Mouse (Mus musculus) neural tube, embryonic 11.5 days (tissue): ENCODE results near the gene Lpin3. TPM values are rescaled to one million over a fixed set of nuclear protein-coding genes. Genes with fewer than 3 reads are reported as not detected.
A peak's percentile ranks its signal among the peaks of the same experiment; 100 is the strongest.

Experiments used
- ATAC-seq: fragments of 200-750 bp; cut with Nextera tagmentation; 2 replicates; pipeline ENCODE4 v1.8.0; 2017; ENCODE audit warnings: moderate number of reproducible peaks, mild to moderate bottlenecking, moderate TSS enrichment, moderate library complexity; ENCODE audit not compliant: insufficient read depth, low FRiP score, low TSS enrichment
- DNase-seq: peaks from one replicate; pipeline ENCODE4 v3.0.0-alpha.2; 2015; ENCODE audit warnings: low spot score
- H3K27ac ChIP-seq: fragments of 300-500 bp; sonication (generic); 2 replicates; pipeline ENCODE4 v1.5.1; 2014; ENCODE audit warnings: low read depth, mild to moderate bottlenecking, low read length
- H3K27me3 ChIP-seq: fragments of 300-500 bp; sonication (generic); 2 replicates; pipeline ENCODE4 v1.6.1; 2014; ENCODE audit warnings: mild to moderate bottlenecking, low read length, mixed read lengths; ENCODE audit not compliant: control insufficient read depth, insufficient read depth
- H3K36me3 ChIP-seq: fragments of 300-500 bp; sonication (generic); 2 replicates; pipeline ENCODE4 v1.6.1; 2014; ENCODE audit warnings: mild to moderate bottlenecking, low read length, moderate library complexity, mixed read lengths; ENCODE audit not compliant: control insufficient read depth, insufficient read depth
- H3K4me1 ChIP-seq: fragments of 300-500 bp; sonication (generic); 2 replicates; pipeline ENCODE4 v1.6.1; 2014; ENCODE audit warnings: low read length, mixed read lengths; ENCODE audit not compliant: control insufficient read depth, insufficient read depth
- H3K4me2 ChIP-seq: fragments of 300-500 bp; sonication (generic); 2 replicates; pipeline ENCODE4 v1.6.1; 2014; ENCODE audit warnings: low read depth, mild to moderate bottlenecking, moderate library complexity
- H3K4me3 ChIP-seq: fragments of 300-500 bp; sonication (generic); 2 replicates; pipeline ENCODE4 v1.5.1; 2014; ENCODE audit warnings: low read depth, low read length
- H3K9ac ChIP-seq: fragments of 300-500 bp; sonication (generic); 2 replicates; pipeline ENCODE4 v1.6.1; 2014; ENCODE audit warnings: mild to moderate bottlenecking, low read length
- H3K9me3 ChIP-seq: fragments of 300-500 bp; sonication (generic); 2 replicates; pipeline ENCODE4 v1.6.1; 2016; ENCODE audit warnings: low read length; ENCODE audit not compliant: control insufficient read depth
- WGBS: fragments of 180-500 bp; shearing (Covaris S2); extraction: QIAGEN DNeasy Blood & Tissue Kit; methylation state at CpG from one replicate; pipeline ENCODE4 v1.1.7; 2014; 5-methylcytosine and 5-hydroxymethylcytosine counted together
- polyA plus RNA-seq: library from polyadenylated mRNA; unstranded; fragments of >200 nt; fragmentation: Nextera tagmentation; extraction: Ambion mirVana; gene quantifications from 2 replicates; pipeline ENCODE4 v1.2.1, GENCODE M21; 2014

Gene Lpin3
- polyA plus RNA-seq, 1 experiment from 2014 or later = 0.29 TPM

DNA sequence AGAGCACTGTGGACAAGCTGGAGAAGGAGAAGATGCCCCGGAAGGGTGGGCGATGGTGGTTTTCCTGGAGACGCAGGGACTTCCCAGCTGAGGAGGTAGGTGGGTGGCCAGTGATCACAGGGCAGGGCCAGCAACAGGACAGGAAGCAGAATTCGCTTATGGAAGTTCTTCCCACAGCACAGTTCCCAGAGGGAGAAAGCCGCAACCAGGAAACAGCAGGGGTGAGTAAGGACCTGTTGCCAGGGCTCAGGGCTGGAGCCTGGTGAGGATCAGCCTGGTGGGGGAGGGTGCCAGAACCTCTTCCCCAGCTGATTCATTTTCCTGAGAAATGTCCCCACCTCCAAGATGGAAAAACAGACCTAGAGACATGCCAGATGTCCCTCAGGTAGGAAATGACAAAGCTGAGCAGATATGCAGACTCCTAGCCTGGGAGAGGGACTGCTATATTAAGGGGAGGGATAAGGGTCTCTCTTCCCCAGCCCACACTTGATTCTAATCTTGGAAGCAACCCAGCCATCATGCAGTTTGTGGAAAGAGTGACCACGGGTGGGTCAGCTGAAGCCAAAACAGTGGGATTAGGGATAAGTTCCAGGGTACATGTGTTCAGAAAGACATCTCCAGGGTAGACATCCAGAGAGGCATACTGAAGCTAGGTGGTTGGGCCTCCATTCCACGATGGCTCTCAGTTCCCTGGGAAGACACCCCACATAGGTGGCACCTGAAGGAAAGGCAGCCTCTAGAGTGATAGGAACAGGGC lies 21.4 kb downstream of the Lpin3 start:
- Histone ChIP-seq H3K9me3 (no peaks in the 10 kb centered on the region), H3K9ac (no peak overlapping the region), H3K36me3 (no peaks in the 10 kb centered on the region), H3K4me2 (no peak overlapping the region), H3K27me3 (no peaks in the 10 kb centered on the region), H3K4me3 (no peak overlapping the region), H3K27ac (no peak overlapping the region), H3K4me1 (no peaks in the 10 kb centered on the region)
- no peak for ATAC-seq
- WGBS = 85% methylated on average over 7 of the region's 7 CpGs
- DNase-seq = no peak

- no peak overlapping the region for H3K4me3 ChIP-seq
- H3K36me3 ChIP-seq = no peaks in the 10 kb centered on the region
- H3K4me2 ChIP-seq = no peak overlapping the region
- peaks cover 4% of the 10 kb centered on the region for H3K27me3 ChIP-seq
- ATAC-seq (no peak), DNase-seq (no peak)
- H3K9me3 ChIP-seq = no peaks in the 10 kb centered on the region
- no peak overlapping the region for H3K9ac ChIP-seq
- no peaks in the 10 kb centered on the region for H3K4me1 ChIP-seq
- no peak overlapping the region for H3K27ac ChIP-seq
- WGBS = 95% methylated on average over 12 of the region's 12 CpGs
Measured at GRCm38 (mm10) chr2:160905301-160905700, 24.8 kb downstream of the Lpin3 start.

DNA sequence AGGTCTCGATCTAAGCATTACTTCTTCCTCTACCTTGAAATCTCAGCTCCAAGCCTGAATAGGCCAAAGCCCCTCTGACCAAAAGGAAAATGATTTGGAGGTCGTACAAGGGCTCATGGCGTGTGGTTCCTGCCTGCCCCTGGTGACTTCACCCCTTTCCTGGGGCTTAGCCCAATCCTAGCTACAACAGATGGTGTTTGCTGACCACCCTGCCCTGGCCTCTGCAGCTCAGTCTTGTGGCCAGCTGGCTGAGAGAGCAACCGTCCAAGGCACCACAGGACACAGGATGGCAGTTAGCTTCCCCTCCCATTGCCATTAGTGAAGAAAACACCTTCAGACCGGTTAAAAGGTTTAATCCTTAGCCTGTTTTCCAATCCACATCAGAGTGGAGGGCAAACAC lies 25.6 kb downstream of the Lpin3 start:
- Histone ChIP-seq H3K4me1 (no peaks in the 10 kb centered on the region), H3K36me3 (no peaks in the 10 kb centered on the region), H3K4me3 (no peak overlapping the region), H3K9me3 (no peaks in the 10 kb centered on the region), H3K4me2 (no peak overlapping the region), H3K27me3 (peaks cover 11% of the 10 kb centered on the region), H3K27ac (no peak overlapping the region), H3K9ac (no peak overlapping the region)
- WGBS = 70% methylated on average over 5 of the region's 5 CpGs
- ATAC-seq (no peak), DNase-seq (no peak)

DNA sequence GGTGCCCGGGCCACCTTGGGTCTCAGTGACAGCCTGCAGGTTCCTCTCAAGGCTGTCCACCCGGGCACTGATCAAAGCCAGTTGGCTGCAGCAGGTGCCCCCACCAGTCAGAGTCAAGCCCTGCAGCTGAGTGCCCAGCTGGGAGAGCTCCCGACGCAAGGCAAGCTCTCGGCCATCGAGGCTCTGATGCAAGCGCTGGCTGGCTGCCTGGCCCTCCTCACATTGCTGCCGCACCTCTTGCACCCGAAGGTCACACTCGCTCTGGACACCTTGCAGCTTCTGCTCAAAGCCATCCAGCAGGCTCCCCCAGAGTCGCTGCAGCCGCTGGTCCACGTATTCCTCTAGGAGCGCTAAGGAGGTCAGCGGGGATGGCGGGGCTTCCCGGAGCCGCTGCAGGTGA lies 28.1 kb downstream of the Lpin3 start:
- Histone ChIP-seq H3K9me3 (no peaks in the 10 kb centered on the region), H3K4me2 (no peak overlapping the region), H3K4me3 (no peak overlapping the region), H3K36me3 (no peaks in the 10 kb centered on the region), H3K4me1 (peaks cover 6% of the 10 kb centered on the region), H3K9ac (no peak overlapping the region), H3K27me3 (peaks cover 33% of the 10 kb centered on the region), H3K27ac (no peak overlapping the region)
- 47% methylated on average over 18 of the region's 18 CpGs for WGBS
- DNase-seq (no peak), ATAC-seq (no peak)

DNA sequence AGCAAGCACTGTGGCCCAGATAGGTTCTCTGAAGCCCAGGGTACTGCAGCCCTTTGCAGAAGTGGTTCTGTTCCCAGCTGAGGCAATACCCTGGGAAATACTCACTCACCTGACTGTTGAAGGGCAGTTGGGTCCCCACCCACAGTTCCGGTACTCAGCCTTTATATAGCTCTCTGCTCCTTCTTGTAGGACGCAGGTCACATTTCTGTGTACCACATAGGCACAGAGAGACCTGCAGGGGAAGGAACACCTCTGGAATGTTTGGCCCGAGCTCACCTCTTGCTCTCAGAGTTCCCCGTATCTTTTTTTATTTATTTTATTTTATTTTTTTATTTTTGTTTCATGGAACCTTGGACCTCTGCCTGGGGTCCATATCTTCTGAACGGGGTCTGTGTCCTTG lies 30.2 kb downstream of the Lpin3 start:
- DNase-seq (no peak), ATAC-seq (no peak)
- peaks cover 33% of the 10 kb centered on the region for H3K27me3 ChIP-seq
- H3K36me3 ChIP-seq = no peaks in the 10 kb centered on the region
- H3K9ac ChIP-seq = no peak overlapping the region
- WGBS = 89% methylated on average over 5 of the region's 5 CpGs
- peaks cover 6% of the 10 kb centered on the region for H3K4me1 ChIP-seq
- no peaks in the 10 kb centered on the region for H3K9me3 ChIP-seq
- H3K4me2 ChIP-seq = no peak overlapping the region
- no peak overlapping the region for H3K4me3 ChIP-seq
- H3K27ac ChIP-seq = no peak overlapping the region

DNA sequence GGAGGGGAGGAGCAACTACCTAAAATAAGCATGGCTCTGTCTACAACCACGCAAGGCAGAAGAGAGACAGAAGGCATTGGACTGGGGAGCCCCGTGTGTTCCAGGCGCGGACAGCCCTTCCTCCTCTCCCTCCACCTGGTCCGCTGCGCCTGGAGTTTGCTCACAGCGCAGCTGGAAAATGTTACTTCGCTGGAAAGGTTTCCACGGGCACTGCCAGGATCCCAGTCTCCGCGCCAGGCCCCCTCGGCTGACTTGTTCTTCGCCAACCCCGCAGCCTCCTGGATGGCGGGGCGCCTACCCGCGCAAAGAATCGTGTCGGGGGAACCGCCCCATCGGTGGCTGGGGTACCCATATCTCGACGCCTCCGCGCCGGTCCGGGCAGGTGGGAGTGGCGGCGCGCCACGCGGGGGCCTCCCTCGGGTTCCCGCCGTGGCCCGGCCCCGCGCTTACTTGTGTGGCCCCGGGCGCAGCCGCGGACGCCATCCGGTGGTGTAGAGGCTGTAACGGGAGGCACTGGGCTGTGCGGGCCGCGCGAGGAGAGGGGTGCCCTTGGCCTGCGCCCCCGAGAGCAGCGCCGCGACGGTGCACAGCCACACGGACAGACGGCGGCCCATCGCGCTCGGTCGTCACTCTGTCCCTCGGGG lies 31.2 kb downstream of the Lpin3 start:
- Histone ChIP-seq H3K27ac (no peak overlapping the region), H3K27me3 (peaks cover 33% of the 10 kb centered on the region), H3K9ac (peak overlapping the region; percentile 48), H3K4me2 (peak overlapping the region; percentile 89), H3K4me1 (peaks cover 6% of the 10 kb centered on the region), H3K4me3 (peak overlapping the region; percentile 47), H3K9me3 (no peaks in the 10 kb centered on the region), H3K36me3 (no peaks in the 10 kb centered on the region)
- WGBS = 2% methylated on average over 48 of the region's 64 CpGs
- peak; percentile 63 for ATAC-seq
- DNase-seq = peak; percentile 29

DNA sequence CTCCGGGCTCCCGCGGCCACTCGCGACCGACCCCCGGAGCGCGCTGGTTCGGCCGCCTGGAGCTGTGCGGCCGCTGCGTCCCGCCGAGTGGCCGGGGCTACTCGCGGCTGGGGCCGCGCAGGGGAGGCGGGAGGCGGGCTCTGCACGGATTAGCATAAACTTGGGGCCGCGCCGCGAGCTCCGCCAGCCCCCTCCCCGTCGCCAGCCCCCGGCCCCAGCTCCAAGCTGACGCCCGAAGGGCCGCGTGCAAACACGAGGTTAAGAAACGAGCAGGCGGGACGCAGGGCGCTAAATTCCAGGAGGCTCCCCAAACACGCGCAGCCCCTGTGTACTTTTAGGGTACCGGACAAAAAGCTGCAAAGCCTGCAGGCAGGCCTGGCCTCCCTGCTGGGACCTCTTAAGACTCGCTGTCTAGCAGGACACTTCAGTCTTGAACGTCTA lies 31.8 kb downstream of the Lpin3 start, which contains the start of gene Emilin3:
TSS of gene Emilin3 (minus strand) at position 98 of the 441 bp plus-strand sequence.
- Histone ChIP-seq H3K4me2 (peak within 1 kb of the TSS; percentile 89), H3K4me3 (peak within 1 kb of the TSS; percentile 47), H3K27ac (no peak within 1 kb of the TSS), H3K9ac (peak within 1 kb of the TSS; percentile 48), H3K9me3 (no peaks in the 10 kb centered on the region), H3K36me3 (no peaks in the 10 kb centered on the region), H3K4me1 (peaks cover 6% of the 10 kb centered on the region), H3K27me3 (peaks cover 33% of the 10 kb centered on the region)
- DNase-seq = peak; percentile 60
- WGBS = under 1% methylated on average over 45 of the region's 46 CpGs
- peak; percentile 59 for ATAC-seq

- H3K27ac ChIP-seq = no peak overlapping the region
- H3K4me1 ChIP-seq = peaks cover 6% of the 10 kb centered on the region
- no peak overlapping the region for H3K9ac ChIP-seq
- ATAC-seq (no peak), DNase-seq (no peak)
- H3K4me2 ChIP-seq = no peak overlapping the region
- peaks cover 31% of the 10 kb centered on the region for H3K27me3 ChIP-seq
- no peaks in the 10 kb centered on the region for H3K36me3 ChIP-seq
- 88% methylated on average over 9 of the region's 9 CpGs for WGBS
- no peaks in the 10 kb centered on the region for H3K9me3 ChIP-seq
- no peak overlapping the region for H3K4me3 ChIP-seq
Measured at GRCm38 (mm10) chr2:160914656-160915055, 34.2 kb downstream of the Lpin3 start.
